Comparison of ENCODE assay signal across 10 mouse cellular contexts in genomic region chr7:80863520-80863919, GRCm38 (mm10). TPM values are rescaled to one million over a fixed set of nuclear protein-coding genes. Genes with fewer than 3 reads are reported as not detected.
DNase-seq lines count a peak whose midpoint lies in the region; ATAC-seq and TF ChIP-seq lines count a peak whose summit lies in the region.
"Had no signal": no experiment of that assay in that cellular context is flagged by ENCODE, and none has a peak within 500 bp of the region (broad histone marks: within the 10 kb centered on the region; RNA-seq: fewer than 3 reads in every experiment).

No protein-coding gene starts in this region.

- H3K4me2 ChIP-seq in forebrain, embryonic 14.5 days (ENCODE audit: low read length) = peak overlapping the region; percentile 78; the same call in 1 of the 2 replicates
- peak overlapping the region; percentile 85 for H3K4me2 ChIP-seq in midbrain, embryonic 13.5 days (replicated peaks)
- H3K4me2 ChIP-seq: stomach, embryonic 15.5 days had no signal

- peak overlapping the region; percentile 62 for H3K27ac ChIP-seq in liver, adult 2 months (replicated peaks; ENCODE audit: insufficient read depth, low read depth, low read length)
- no peak overlapping the region for H3K27ac ChIP-seq in forebrain, embryonic 14.5 days (ENCODE audit: low read depth, low read length)
- no peak overlapping the region for H3K27ac ChIP-seq in midbrain, embryonic 13.5 days
- H3K27ac ChIP-seq: stomach, embryonic 15.5 days had no signal

- no peak for TF ChIP-seq POLR2A in liver, adult 2 months (IDR thresholded peaks at IDR 0.05; ENCODE audit: extremely low read depth, insufficient read depth, low read length)

- no peaks in the 10 kb centered on the region for H3K27me3 ChIP-seq in liver, adult 2 months (ENCODE audit: control insufficient read depth, insufficient read depth, low read length)
- H3K27me3 ChIP-seq in forebrain, embryonic 14.5 days (replicated peaks; ENCODE audit: control insufficient read depth, insufficient read depth, low read length) = no peaks in the 10 kb centered on the region
- H3K27me3 ChIP-seq in midbrain, embryonic 13.5 days = no peaks in the 10 kb centered on the region
- H3K27me3 ChIP-seq: stomach, embryonic 15.5 days had no signal

- no peak for ATAC-seq in forebrain, embryonic 14.5 days
- no peak for ATAC-seq in midbrain, embryonic 13.5 days

- intact Hi-C loops in left cerebral cortex, postnatal 14 days (cut with DNase I) = no loop called here

- no peaks in the 10 kb centered on the region for H3K9me3 ChIP-seq in forebrain, embryonic 14.5 days (replicated peaks; ENCODE audit: control insufficient read depth, low read length)
- H3K9me3 ChIP-seq in midbrain, embryonic 13.5 days = no peaks in the 10 kb centered on the region
- H3K9me3 ChIP-seq: stomach, embryonic 15.5 days had no signal

- TF ChIP-seq CTCF in liver, adult 2 months (IDR thresholded peaks at IDR 0.05; ENCODE audit: low read depth, low read length) = no peak

- H3K9ac ChIP-seq in liver, adult 2 months (ENCODE audit: low read depth, low read length) = peak overlapping the region; percentile 10; the same call in 1 of the 2 replicates
- H3K9ac ChIP-seq in forebrain, embryonic 14.5 days (ENCODE audit: low read length) = peak overlapping the region; percentile 17; the same call in 1 of the 2 replicates
- peak overlapping the region; percentile 45 for H3K9ac ChIP-seq in midbrain, embryonic 13.5 days (replicated peaks)
- H3K9ac ChIP-seq: stomach, embryonic 15.5 days had no signal

- peak; percentile 86 for DNase-seq in heart, adult 11 months
- no peak for DNase-seq in heart, adult 18-20 months
- DNase-seq in liver, adult 2 months (ENCODE audit: extremely low read depth, low read depth, low spot score) = no peak
- DNase-seq in liver = no peak
- DNase-seq in forebrain, embryonic 14.5 days (ENCODE audit: low spot score) = no peak
- DNase-seq in left cerebral cortex, postnatal 14 days (ENCODE audit: low spot score in 2 of 2) = no peak
- DNase-seq in adrenal gland, postnatal 4 days (ENCODE audit: low spot score in 2 of 2) = no peak
- DNase-seq: kidney, postnatal 14 days had no signal

- peaks cover 20% of the 10 kb centered on the region for H3K4me1 ChIP-seq in liver, adult 2 months (ENCODE audit: control insufficient read depth, insufficient read depth, low read length)
- peaks cover 17% of the 10 kb centered on the region for H3K4me1 ChIP-seq in forebrain, embryonic 14.5 days (ENCODE audit: control insufficient read depth, insufficient read depth, low read length)
- peaks cover 60% of the 10 kb centered on the region for H3K4me1 ChIP-seq in midbrain, embryonic 13.5 days (replicated peaks)

- H3K4me3 ChIP-seq in liver, adult 2 months (ENCODE audit: insufficient read depth, low read depth, low read length) = no peak overlapping the region; the same call in 1 of the 2 replicates
- H3K4me3 ChIP-seq in forebrain, embryonic 14.5 days (ENCODE audit: low read depth, low read length) = no peak overlapping the region
- peak overlapping the region; percentile 17 for H3K4me3 ChIP-seq in midbrain, embryonic 13.5 days (replicated peaks)
- H3K4me3 ChIP-seq: stomach, embryonic 15.5 days had no signal

- H3K79me2 ChIP-seq in liver, adult 2 months (ENCODE audit: control insufficient read depth, insufficient read depth, low read length) = peaks cover 6% of the 10 kb centered on the region; the same call in 1 of the 2 replicates

- peaks cover 5% of the 10 kb centered on the region for H3K36me3 ChIP-seq in liver, adult 2 months (ENCODE audit: control insufficient read depth, insufficient read depth, low read length)
- peaks cover 52% of the 10 kb centered on the region for H3K36me3 ChIP-seq in forebrain, embryonic 14.5 days (ENCODE audit: control insufficient read depth, insufficient read depth, low read length)
- H3K36me3 ChIP-seq in midbrain, embryonic 13.5 days = peaks cover 52% of the 10 kb centered on the region

- 70% methylated on average over 5 of the region's 5 CpGs for WGBS in liver, adult 2 months
- WGBS in forebrain, embryonic 14.5 days = 92% methylated on average over 5 of the region's 5 CpGs
- WGBS in midbrain, embryonic 13.5 days = 88% methylated on average over 5 of the region's 5 CpGs

RNA-seq across cellular contexts. Expression of gene Zscan2, which starts 2.8 kb away (rescaled TPM):
- total RNA-seq in heart, adult 18-20 months (2021) = 1 to 10 TPM; 3.7 to 6.4 TPM
- total RNA-seq in liver, adult 2 months (2014; rRNA removed) = 3.0 and 4.6 TPM in 2 replicates
- 1.6 and 2.7 TPM in 2 replicates for polyA plus RNA-seq in liver, adult 2 months (2012; rRNA removed)
- polyA plus RNA-seq in forebrain, embryonic 14.5 days (2014; fragmentation: Nextera tagmentation; extraction: Ambion mirVana) = 5.6 and 5.7 TPM in 2 replicates
- 6.1 and 6.6 TPM in 2 replicates for polyA plus RNA-seq in midbrain, embryonic 13.5 days (2015; fragmentation: Nextera tagmentation; extraction: Ambion mirVana)
- 10 to 100 TPM; 10.3 to 10.8 TPM for total RNA-seq in left cerebral cortex, postnatal 14 days (2021)
- total RNA-seq in adrenal gland, postnatal 4 days (2021) = 10 to 100 TPM; 13.4 to 14.2 TPM

RNA-seq across cellular contexts. Expression of gene Wdr73, which starts 37.5 kb away (rescaled TPM):
- total RNA-seq in heart, adult 18-20 months (2021) = 1 to 10 TPM; 7.5 to 8.6 TPM
- total RNA-seq in liver, adult 2 months (2014; rRNA removed) = 10.2 and 11.7 TPM in 2 replicates
- 13.0 and 13.3 TPM in 2 replicates for polyA plus RNA-seq in liver, adult 2 months (2012; rRNA removed)
- polyA plus RNA-seq in forebrain, embryonic 14.5 days (2014; fragmentation: Nextera tagmentation; extraction: Ambion mirVana) = 36.3 and 38.1 TPM in 2 replicates
- 41.2 and 44.3 TPM in 2 replicates for polyA plus RNA-seq in midbrain, embryonic 13.5 days (2015; fragmentation: Nextera tagmentation; extraction: Ambion mirVana)
- 10 to 100 TPM; 26.8 to 28.3 TPM for total RNA-seq in left cerebral cortex, postnatal 14 days (2021)
- total RNA-seq in adrenal gland, postnatal 4 days (2021) = 10 to 100 TPM; 27.9 to 29.8 TPM

RNA-seq across cellular contexts. Expression of gene Iqgap1, which starts 37.7 kb away (rescaled TPM):
- total RNA-seq in heart, adult 18-20 months (2021) = 10 to 100 TPM; 32.7 to 35.3 TPM
- 7.8 and 9.2 TPM in 2 replicates for total RNA-seq in liver, adult 2 months (2014; rRNA removed)
- 2.6 and 2.8 TPM in 2 replicates for polyA plus RNA-seq in liver, adult 2 months (2012; rRNA removed)
- 16.5 and 21.5 TPM in 2 replicates for polyA plus RNA-seq in forebrain, embryonic 14.5 days (2014; fragmentation: Nextera tagmentation; extraction: Ambion mirVana)
- polyA plus RNA-seq in midbrain, embryonic 13.5 days (2015; fragmentation: Nextera tagmentation; extraction: Ambion mirVana) = 19.9 and 21.7 TPM in 2 replicates
- total RNA-seq in left cerebral cortex, postnatal 14 days (2021) = 10 to 100 TPM; 22.6 to 27.0 TPM
- 100 to 1,000 TPM in 1 of 2 experiments, 10 to 100 TPM in 1; 92.0 to 107 TPM for total RNA-seq in adrenal gland, postnatal 4 days (2021)

RNA-seq across cellular contexts. Expression of gene Nmb, which starts 41.4 kb away (rescaled TPM):
- 10 to 100 TPM in 1 of 2 experiments, 1 to 10 TPM in 1; 9.2 to 10.8 TPM for total RNA-seq in heart, adult 18-20 months (2021)
- 0.65 and 0.67 TPM in 2 replicates for total RNA-seq in liver, adult 2 months (2014; rRNA removed)
- 1.7 TPM in 1 of 2 replicates, not detected in the other for polyA plus RNA-seq in liver, adult 2 months (2012; rRNA removed)
- polyA plus RNA-seq in forebrain, embryonic 14.5 days (2014; fragmentation: Nextera tagmentation; extraction: Ambion mirVana) = 3.8 and 7.9 TPM in 2 replicates
- 6.3 and 6.6 TPM in 2 replicates for polyA plus RNA-seq in midbrain, embryonic 13.5 days (2015; fragmentation: Nextera tagmentation; extraction: Ambion mirVana)
- total RNA-seq in left cerebral cortex, postnatal 14 days (2021) = 1 to 10 TPM; 5.4 to 5.5 TPM
- total RNA-seq in adrenal gland, postnatal 4 days (2021) = 1 to 10 TPM; 4.2 to 5.6 TPM
